Mouse (Mus musculus) ovary, adult 18-20 months (tissue): ENCODE measurements around the gene Nop16.
"Not testable (repeated sequence)": the region's sequence is repeated elsewhere in the genome, so short reads cannot be mapped to it uniquely, and the experiment has no call there.

Experiments
- DNase-seq: peaks from one replicate; pipeline ENCODE4 v3.0.0; 2022; ENCODE audit warnings: low spot score, mixed read lengths

Gene Nop16

DNA sequence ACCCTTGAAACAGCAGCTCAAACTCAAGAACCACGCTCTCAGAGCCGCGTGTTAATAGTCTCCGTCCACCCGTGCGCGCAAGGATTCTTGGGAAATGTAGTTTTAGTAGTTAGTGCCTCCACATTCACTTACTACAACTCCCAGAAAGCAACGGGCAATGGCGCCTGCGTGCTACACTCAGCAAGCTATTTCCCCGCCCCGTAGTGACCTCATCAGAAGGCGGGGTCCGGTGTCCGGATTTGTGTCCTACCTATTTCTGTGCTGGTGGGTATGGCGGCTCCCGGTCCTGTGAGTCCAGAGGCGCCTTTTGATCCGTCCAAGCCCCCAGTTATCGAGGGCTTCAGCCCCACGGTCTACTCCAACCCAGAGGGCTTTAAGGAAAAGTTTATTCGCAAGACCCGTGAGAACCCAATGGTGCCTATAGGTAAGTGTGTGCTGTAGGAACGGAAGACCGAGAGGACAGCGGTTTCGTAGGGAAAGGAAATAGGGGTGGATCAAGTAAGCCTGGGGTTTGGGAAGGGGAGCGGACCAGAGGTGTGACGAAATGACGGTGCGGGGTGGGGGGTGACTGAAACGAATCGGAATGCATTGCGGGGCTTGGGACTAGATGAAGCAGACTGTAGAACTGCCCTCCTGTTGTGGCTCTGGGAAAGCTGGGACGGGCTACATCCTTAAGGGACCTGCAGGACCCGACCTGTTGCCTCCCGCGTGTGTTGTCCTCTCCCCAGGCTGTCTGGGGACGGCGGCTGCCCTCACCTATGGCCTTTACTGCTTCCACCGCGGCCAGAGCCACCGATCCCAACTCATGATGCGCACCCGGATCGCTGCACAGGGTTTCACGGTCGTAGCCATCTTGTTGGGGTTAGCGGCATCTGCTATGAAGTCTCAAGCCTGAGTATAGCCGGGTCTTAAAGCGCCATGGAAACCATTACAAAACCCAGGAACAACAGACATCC, at the start of gene Nop16, which contains the start of gene Higd2a:
Gene Nop16 (minus strand): TSS at position 95 of the 956 bp plus-strand sequence.
Gene Higd2a (plus strand): TSS at position 212 of the 956 bp plus-strand sequence.
- peak; percentile 94 for DNase-seq

DNA sequence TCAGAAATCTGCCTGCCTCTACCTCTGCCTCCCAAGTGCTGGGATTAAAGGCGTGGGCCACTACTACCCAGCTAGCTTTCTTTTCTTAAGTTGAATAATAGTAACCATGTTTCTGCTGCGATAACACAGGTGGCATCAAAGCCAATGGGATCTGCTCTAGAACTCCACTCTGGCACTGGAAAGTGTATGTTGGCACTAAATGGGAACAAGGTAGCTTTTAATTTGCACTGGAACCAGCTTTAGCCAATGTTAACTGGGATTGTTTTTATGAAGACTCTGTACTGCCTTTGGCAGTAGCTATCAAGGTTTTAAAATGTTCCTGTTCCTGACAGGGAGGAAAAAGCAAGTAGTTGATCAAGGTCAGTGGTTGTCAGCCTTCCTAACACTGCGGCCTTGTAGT, 45.1 kb upstream of the Nop16 start:
- DNase-seq: no peak

DNA sequence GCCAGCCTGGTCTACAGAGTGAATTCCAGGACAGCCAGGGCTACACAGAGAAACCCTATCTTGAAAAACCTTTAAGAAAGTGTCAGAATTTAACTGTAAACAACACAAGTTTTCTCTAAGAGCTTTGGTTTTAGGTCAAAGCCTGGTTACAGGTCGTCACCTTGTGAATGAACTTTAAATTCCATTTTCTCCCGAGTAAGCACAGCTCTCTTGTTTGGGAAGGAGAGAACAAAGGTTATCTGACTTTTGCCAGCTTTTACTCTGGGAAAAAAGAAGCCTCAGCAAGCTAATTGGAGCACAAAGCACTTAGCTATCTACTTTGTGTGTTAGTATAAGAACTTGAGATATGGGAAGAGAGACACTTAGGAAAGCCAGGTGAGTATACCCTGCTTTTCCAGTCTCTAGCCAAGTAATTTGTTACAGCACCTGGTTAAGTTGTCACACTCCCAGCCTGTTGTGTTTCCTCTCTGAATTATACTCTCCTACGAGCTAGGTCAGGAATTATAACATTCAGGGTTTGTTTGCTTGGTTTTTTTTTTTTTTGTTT, 42.9 kb upstream of the Nop16 start:
- no peak for DNase-seq

DNA sequence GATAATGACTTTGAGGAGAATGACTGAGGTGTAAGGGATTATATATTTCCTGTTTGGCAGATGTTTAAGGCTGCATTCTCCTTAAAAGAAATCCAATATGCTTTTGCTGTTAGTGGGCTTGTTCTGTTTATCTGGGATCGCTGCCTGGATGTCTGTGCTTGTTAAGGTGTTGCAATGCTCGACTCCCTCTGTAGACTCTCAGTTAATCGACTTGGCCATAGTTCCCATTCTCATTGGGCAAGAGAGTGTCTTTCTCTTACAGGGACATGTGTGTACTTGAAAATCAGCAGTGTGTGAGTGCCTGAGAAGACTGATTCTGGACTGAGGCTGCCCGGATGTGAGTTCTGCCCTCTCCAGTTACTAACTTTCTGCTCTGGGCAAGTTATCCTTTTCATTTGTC, 39.2 kb upstream of the Nop16 start:
- no peak for DNase-seq

DNA sequence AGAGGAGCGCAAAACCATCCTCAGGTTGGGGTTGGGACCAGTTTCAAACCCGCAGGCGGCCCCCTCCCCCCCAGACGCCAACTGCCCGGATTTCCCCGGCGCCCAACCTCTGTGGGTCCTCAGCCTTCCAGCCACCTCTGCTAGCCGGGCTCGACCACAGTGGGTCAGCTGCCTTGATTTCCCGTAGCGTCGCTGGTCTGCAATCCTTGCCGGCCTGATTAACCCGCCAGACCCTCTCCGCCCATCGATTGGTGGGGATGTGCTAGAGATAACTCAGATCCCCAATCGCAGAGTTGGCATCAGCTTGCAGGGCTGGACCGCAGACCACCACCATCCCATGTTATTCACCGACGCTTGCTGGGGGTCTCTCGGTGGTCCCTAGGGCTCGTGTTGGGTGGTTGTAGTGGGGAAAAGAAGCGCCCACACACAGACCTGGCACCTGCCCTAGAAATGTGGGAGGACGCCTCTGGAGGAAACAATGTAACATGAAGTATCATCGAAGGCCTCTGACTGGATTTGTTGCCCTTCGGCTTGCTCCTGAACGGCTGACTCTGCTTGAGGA, 32.2 kb upstream of the Nop16 start:
- DNase-seq: no peak

DNA sequence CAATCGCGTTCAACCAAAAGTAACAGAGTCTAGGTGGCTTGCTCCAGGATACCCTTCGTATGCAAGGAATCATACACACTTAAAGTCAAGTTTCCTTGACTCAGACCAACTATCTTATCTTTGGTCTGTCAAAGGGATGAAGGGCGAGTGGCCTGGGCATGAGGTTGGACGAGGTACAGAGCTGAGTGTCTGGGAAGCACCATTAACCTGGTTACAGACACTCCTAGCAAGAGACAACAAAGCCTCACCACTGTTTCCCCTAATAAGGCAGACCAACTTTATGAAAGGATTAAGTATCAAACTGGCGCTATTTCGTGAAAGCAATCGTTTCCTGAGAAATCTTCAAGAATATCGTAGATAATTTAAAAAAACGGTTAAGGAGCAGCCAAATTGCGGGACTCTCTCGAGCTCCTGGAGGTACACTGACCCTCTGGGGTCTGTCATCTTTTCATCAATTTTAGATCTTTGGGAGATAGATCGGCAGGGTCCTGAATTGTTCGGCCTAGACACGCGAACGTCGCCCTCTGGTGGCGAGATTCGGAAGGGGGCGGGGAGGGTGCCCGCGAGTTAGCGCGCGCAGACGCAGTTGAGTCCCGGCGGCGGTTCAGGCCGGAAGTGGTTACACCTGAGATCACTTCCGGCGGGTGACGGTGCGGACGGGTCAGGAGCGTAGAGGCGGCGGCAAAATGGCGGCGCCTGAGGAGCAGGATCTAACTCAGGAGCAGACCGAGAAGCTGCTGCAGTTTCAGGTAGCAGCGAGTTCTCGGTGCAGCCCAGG, 31.5 kb upstream of the Nop16 start, which contains the start of gene Faf2:
Gene Faf2 (plus strand): TSS at position 630 of the 778 bp plus-strand sequence.
- DNase-seq: peak; percentile 91

DNA sequence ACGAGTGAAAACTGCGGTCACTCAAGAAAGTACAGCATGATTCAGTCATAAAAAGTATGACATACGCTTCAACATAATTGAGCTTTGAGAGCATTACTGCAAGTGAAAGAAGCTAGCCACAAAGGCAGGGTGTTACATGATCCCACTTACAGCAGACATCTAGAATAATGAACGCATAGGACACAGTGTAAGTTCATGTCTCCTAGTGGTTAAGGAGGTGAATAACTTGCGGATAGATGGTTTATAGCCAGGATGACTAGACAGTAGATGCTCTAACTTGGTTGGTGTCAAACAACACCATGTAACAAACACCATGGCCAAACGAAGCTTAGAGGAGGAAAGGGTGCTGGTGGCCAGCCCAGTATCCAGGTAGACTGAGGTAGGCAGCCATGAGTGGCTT, 27.1 kb upstream of the Nop16 start:
- DNase-seq: no peak

DNA sequence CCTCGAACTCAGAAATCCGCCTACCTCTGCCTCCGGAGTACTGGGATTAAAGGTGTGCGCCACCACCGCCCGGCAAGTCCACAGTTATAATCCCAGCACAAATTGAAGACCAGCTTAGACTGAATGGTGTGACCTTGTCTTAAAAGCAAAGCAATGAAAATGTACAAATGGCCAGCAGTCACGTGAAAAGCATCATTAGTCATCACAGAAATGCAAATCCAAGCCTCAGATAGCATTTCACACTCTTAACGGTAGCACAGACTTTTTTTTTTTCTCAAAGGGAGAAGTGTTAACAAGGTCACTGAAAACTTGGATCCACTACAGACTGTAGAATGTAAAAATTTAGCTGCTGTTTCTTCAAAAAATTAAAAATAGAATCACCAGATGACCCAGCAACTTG, 26.4 kb upstream of the Nop16 start:
- no peak for DNase-seq

DNA sequence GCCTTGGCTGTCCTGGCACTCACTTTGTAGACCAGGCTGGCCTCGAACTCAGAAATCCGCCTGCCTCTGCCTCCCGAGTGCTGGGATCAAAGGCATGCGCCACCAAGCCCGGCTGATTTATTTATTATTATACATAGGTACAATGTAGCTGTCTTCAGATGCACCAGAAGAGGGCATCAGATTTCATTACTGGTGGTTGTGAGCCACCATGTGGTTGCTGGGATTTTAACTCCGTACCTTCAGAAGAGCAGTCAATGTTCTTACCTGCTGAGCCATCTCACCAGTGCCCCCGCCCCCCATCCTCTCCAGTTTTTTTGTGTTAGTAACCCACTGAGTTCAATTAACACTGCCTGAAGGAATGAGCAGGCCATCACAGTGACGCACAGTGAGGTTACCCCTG, 23.3 kb upstream of the Nop16 start:
- not testable (repeated sequence) for DNase-seq

DNA sequence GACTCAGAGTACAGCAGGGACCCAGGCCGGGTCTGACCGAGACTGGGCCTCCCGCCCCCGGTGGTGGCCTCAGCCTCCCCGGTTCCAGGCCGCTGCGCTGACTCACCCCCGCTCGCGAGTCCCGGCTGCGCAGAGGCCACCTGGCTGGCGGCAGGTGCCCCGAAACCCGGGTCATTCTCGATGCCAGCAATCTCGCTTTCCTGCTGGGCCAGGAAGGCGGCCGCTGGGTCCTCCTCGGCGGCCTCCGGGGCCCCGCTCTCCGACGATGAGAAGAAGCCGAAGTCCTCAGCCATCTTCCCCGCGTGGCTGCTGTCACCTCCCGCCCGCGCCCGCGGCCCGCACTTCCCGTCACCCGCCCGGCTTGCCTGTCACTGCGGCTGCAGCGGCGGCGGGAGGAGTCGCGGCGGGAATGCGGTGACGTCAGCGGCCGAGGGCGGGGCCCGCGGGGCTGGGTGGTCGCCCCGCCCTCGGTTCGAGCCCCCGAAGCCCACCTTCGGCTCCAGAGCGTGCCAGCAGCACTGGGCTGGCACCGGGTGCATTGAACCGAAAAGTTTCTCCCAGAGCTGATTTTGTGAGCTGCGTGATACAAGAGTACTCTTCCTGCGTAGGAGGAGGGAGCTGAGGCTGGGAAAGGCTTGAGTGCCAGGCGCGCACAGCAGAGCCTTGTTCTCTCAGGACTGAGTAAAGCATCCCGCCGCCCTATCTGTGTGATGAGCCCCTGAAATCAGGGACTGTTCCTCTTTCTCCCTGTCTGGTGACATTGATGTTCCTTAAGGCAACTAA, 21.3 kb upstream of the Nop16 start, which contains the start of gene Cltb:
Gene Cltb (minus strand): TSS at position 373 of the 783 bp plus-strand sequence.
- peak; percentile 55 for DNase-seq

DNA sequence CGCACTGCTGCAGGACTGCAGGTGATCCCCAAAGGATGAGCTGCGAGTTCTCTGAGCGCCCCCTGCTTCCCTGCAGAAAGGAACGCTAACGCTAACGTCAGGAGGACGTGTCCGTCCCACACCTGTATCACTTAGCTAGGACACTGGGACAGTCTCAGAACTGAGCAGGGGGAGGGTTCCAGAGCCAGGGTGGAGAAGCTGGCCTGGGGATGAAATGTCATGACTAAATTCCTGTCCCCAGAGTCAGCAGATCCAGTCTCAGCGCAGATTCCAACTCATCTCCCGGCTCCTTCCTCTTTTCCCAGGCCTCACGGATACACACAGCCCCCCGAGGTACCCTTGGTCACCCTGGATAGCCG, 20.7 kb upstream of the Nop16 start:
- no peak for DNase-seq

DNA sequence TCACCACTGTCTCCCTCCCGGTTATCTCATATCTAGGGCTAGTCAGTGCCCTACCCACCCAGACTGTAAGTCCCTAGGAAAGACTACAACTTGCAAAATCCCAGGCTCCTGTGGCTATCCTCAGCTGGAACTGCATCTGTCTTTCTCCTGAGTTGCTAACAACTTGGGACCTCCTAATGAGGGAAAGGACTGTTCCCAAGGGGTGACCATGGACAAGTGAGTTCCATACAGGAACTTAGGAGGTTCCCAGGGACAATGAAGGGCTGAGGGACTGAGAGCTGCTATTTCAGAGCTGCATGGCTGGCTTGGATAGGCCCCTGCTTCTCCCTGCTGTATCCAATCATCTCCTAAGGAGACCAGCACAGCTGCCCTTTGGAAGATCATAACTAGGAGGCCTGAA, 19.4 kb upstream of the Nop16 start:
- no peak for DNase-seq

DNA sequence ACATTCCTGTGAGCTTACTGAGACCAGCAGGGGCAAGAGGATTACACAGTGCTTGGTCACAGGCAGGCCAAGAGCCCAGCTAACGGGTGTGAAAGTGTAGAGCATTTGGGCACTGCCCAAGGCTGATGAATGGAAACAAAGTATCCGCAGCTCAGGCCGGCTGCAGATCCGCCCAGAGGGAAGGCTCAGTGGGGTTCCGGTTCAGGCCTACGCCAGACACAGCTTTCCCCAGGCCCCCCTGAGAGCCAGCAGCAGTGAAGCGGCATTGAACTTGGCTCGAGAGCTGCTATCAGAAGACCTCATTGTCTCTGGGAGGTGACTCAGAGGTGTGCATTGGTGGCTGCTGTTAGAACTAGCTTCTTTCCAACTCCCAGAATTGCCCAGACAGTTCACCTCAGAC, 18.8 kb upstream of the Nop16 start:
- no peak for DNase-seq

DNA sequence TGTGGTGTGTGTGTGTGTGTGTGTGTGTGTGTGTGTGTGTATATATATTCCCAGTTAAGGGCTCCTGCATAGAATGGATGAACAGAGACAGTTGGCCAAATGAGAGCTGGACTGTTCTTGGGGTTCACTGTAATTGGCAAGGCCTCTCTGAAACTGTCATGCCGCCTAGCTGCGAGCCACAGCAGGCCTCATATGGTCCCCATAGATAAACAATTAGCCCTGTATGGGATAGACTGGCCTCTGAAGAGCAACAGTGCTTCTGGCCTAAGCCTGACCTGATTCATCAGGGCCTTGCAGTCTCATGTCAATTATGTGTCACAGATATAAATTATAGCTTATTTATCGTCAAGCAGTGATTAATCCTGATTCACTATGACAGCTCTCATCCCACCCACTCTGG, 18.1 kb upstream of the Nop16 start:
- DNase-seq: no peak

DNA sequence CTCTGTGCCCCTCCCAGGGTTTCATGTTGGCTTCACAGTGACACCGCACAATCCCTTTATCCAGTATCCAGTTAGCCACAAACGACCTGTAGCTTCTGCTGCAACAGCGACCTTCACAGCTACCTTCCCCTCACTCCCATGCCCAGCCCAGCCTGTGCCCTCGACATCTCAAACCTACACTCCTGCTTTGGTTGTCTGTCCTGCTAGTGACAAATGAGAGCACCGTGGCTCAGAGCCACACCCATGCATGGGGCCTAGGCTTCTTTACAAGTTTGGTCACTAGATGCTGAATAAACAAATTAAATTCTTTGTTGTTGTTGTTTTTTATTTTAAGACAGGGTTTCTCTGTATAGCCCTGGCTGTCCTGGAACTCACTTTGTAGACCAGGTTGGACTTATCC, 17.3 kb upstream of the Nop16 start:
- no peak for DNase-seq

DNA sequence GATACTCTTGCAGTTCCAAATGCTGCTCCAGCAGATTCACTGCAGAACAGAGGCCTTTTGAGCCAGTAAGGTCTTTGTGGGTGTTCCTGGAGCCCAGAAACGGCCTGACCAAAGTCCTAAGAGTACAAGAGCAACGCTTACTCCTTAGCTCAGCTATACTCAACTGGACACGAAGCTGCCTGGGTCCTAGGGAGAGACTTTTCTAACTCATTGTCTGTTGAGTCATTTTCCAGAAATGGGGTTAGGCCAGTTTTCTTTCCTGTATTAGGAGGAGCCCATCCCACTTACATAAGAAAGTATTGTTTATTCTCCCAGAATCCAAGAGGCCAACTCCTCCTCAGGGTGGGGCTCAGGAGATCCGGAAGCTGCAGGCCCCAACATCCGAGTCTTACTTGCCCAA, 15.5 kb upstream of the Nop16 start:
- DNase-seq: no peak

DNA sequence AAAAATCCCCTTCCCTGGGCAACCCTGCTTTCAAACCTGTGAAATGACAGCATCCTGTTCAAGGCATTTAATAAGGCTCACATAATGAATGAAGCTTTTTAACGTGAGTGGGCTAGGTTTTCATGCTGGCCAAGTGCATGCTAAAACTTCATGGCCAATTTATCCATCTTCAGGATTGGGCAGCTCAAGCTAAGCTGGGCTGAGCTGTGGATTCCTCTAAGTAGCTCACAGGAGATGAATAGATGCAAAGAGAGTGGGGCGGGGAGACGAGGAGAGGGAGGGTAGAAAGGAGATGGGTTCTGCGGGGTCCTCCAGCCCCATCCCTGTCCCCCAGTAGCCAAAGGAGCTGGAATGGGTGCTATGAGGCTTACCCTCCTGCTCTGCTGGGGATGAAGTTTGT, 14.3 kb upstream of the Nop16 start:
- DNase-seq: no peak

DNA sequence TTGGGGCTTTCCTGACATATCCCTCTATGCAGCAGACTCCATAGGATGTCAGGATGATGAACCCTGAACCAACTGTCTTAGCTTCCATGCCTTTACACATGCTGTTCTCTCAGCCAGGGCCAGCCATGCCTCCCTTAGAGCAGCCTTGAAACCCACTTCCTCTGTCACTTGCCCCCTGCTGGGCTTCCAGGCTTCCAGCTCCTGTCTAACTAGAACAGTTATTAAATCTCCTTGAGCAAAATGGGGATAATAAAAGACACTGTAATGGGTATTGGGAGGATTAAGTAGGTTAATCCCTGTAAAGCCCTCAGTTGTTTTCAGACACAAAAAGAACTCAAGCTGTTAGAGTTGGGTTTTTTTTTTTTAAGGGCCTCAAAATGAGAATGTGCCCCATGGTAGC, 13.6 kb upstream of the Nop16 start:
- no peak for DNase-seq

DNA sequence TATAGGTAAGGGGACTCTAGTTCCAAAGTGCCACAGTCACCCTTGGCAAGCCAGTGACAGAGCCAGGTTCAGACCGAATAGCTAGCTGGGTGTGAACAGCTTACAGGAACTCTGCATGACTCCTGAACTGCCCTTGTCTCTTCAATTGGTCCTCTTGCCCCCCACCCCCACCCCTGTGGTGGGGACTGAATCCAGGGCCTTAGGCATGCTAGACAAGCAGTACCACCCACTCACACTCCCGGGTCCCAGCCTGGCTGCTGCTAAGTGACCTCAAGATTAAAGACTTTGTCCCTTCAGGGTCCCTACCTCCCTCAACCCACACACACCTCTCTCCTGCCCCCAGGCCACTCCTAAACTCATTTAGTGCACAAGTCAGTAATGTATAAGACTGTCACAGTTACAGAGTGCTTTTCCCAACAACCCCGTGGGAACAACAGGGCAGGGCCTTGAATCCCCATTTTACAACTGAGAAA, 12.8 kb upstream of the Nop16 start:
- no peak for DNase-seq

DNA sequence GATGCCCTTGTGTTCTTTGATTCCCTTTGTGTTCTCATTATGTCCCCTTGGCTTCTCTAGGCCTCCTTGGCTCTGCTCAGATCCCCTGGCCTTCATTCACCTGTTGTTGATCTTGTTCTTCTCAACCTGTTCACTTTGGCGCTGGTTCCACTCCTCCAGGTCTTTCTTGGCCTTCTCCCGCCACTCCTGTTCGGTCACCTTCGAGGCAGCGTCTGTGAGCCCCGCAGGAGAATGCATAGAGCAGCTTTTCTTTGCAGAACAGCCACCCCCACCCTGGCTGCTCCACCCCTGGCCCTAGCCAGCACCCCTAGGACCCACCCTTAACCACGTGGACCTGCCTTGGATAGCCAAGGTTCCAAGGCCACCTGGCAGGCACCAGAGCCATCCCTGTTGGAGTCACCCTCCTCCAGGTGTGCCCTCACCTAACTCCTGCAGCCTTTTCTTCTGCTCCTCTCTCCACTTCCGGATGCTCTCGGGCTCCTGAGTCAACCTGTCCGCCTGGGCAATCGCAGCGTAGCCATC, 8.8 kb upstream of the Nop16 start:
- no peak for DNase-seq

DNA sequence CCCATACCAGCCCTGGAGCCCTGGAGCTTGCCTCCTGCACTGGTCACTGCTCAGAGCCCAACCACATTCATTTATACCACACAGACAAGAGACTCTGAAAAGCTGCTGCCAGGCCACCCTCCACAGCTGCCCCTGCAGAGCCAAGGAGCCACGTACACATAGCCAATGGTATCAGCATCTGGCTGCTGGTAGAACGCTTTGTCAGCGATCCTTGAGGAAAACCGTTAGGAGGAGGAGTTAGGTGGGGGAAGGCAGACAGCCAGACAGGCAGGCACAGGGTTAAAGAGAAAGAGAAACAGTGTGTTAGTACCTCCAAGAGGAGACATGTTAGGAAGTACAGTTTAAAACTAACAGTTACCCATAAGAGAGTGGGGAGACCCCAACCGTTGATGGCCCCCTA, 7.0 kb upstream of the Nop16 start:
- no peak for DNase-seq
